Mouse (Mus musculus) embryonic fibroblast, embryonic 13.5 days (primary cell): ENCODE results near the gene Fam118a. TPM values are rescaled to one million over a fixed set of nuclear protein-coding genes. Genes with fewer than 3 reads are reported as not detected.

Experiments used
- H3K27ac ChIP-seq: 2 replicates; pipeline ENCODE4 v1.5.1; 2012; ENCODE audit warnings: low read length, control low read depth, inconsistent platforms; ENCODE audit not compliant: insufficient read depth
- H3K4me1 ChIP-seq: 2 replicates; pipeline ENCODE4 v1.6.1; 2011; ENCODE audit warnings: low read length; ENCODE audit not compliant: control insufficient read depth, insufficient read depth
- H3K4me3 ChIP-seq: 2 replicates; pipeline ENCODE4 v1.5.1; 2011; ENCODE audit warnings: mild to moderate bottlenecking, control low read depth, low read length; ENCODE audit not compliant: insufficient read depth
- CTCF ChIP-seq: IDR thresholded peaks from 2 replicates; pipeline ENCODE4 v1.5.1; 2011; ENCODE audit warnings: mild to moderate bottlenecking, control low read depth, low read length, moderate library complexity, borderline replicate concordance; ENCODE audit not compliant: insufficient read depth
- POLR2A ChIP-seq: IDR thresholded peaks from 2 replicates; pipeline ENCODE4 v1.6.1; 2011; ENCODE audit warnings: low read depth, mild to moderate bottlenecking, control low read depth, low read length, moderate library complexity
- polyA plus RNA-seq: library from polyadenylated mRNA; stranded (reverse); fragments of >200 nt; gene quantifications from 2 replicates; pipeline ENCODE4 v1.2.4, GENCODE M21; 2011; ENCODE audit warnings: low read depth; ENCODE audit not compliant: missing spikeins, insufficient read length

Fam118a gene
- polyA plus RNA-seq, 1 experiment: 21.1 TPM

DNA sequence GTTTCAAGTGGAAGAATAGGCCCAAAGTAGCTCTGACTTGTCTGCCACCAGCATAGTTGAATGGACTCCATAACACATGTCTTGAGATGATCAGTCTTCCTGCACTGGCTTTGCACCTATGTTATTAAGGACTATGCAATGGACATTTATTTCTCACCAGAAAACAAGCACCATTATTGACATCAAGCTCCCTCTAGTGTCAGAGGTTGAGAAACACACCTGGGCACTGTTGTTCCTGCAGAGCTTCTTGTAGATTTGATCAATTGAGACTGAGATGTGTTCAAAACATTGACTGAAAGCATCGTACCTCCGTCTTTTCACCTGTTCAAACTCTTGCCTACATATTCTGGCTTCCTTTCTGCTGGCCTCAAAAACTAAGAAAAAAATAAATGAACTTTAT lies 41.8 kb downstream of the Fam118a start:
- TF ChIP-seq CTCF: no peak
- no peak for TF ChIP-seq POLR2A
- Histone ChIP-seq H3K27ac (no peak overlapping the region), H3K4me3 (no peak overlapping the region), H3K4me1 (no peaks in the 10 kb centered on the region)

GRCm38 (mm10) chr15:85072651-85073050 lies 43.9 kb downstream of the Fam118a start:
- TF ChIP-seq CTCF (no peak), POLR2A (no peak)

GRCm38 (mm10) chr15:85085641-85086040 lies 56.9 kb downstream of the Fam118a start:
- TF ChIP-seq POLR2A (no peak), CTCF (no peak)
- Histone ChIP-seq H3K27ac (no peak overlapping the region), H3K4me1 (no peaks in the 10 kb centered on the region), H3K4me3 (no peak overlapping the region)

More at GRCm38 (mm10) chr15:85072651-85073050, 43.9 kb downstream of the Fam118a start:
- no peak overlapping the region for H3K4me3 ChIP-seq
- no peaks in the 10 kb centered on the region for H3K4me1 ChIP-seq
- H3K27ac ChIP-seq: no peak overlapping the region

Other genes starting within 250 kb of the Fam118a start
- gene Phf21b, start 172.9 kb upstream of the Fam118a start, polyA plus RNA-seq: 0.90 TPM in 1 of 2 replicates, not detected in the other
- 0.07 and 0.28 TPM in 2 replicates for gene Gm29666, start 108.9 kb upstream of the Fam118a start, polyA plus RNA-seq
- 45.7 and 47.9 TPM in 2 replicates for gene Nup50, start 105.5 kb upstream of the Fam118a start, polyA plus RNA-seq
- gene 5031439G07Rik, start 40.4 kb upstream of the Fam118a start, polyA plus RNA-seq: 23.5 and 35.8 TPM in 2 replicates
- not detected in 2 replicates for gene Upk3a, start 11.8 kb upstream of the Fam118a start, polyA plus RNA-seq
- 0.18 and 0.53 TPM in 2 replicates for gene Smc1b, start 103.0 kb downstream of the Fam118a start, polyA plus RNA-seq
- 0.49 TPM in 1 of 2 replicates, not detected in the other for gene Ribc2, start 103.1 kb downstream of the Fam118a start, polyA plus RNA-seq
- gene Fbln1, start 177.0 kb downstream of the Fam118a start, polyA plus RNA-seq: 46.2 and 92.8 TPM in 2 replicates